Mouse (Mus musculus): ENCODE results near the gene Prn. TPM values are rescaled to one million over a fixed set of nuclear protein-coding genes. Genes with fewer than 3 reads are reported as not detected.

Prn gene
- polyA plus RNA-seq, 1 experiment from 2014 or later: not detected

DNA sequence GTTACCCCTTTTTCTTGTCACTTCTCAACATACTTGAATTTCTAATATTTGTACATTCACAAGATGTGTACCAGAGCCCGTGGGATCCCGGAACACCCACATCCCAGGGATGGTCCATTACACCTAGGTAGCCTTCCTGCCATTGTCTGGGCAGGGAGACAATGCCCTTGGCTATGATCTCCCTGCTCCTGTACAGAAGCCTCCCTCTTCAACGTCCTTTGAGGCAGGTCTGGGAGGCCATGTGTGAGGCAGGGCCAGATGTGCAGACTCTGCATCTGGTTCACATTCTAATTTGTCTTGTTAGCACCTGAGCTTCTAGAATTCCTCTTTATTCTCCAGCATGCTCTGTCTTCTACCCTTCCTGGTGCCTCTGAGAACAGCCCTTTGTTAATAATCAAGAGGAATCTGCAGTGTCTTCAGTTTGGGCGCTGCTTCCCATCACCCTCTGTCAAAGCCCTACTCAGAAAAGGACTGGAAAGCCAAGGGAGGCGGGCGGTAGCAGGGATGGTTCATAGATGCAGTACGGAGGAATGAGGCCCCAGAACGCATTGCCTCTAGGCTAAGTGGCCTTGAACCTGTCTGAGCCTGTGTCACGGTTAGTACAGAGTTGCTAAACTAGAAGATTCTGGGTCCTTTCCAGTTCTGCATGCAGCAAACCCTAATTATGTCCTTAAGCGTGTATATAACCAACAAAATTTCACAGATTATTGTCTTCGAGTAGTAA, 39.3 kb downstream of the Prn start:
- no peaks in the 10 kb centered on the region for H3K4me1 ChIP-seq (ENCODE audit: control insufficient read depth, insufficient read depth, low read length)
- H3K27me3 ChIP-seq (replicated peaks; ENCODE audit: control insufficient read depth, insufficient read depth, low read length): peaks cover 28% of the 10 kb centered on the region
- peak; percentile 53; the same call in 1 of the 2 replicates for ATAC-seq (ENCODE audit: low read depth)
- 65% methylated on average over 11 of the region's 11 CpGs for WGBS
- no peaks in the 10 kb centered on the region for H3K9me3 ChIP-seq (ENCODE audit: control insufficient read depth, low read length)
- H3K4me3 ChIP-seq (ENCODE audit: low read depth, low read length): no peak overlapping the region
- H3K4me2 ChIP-seq (ENCODE audit: low read depth, low read length): no peak overlapping the region
- DNase-seq (ENCODE audit: low spot score): peak; percentile 26
- H3K9ac ChIP-seq (ENCODE audit: low read depth, low read length): no peak overlapping the region
- H3K36me3 ChIP-seq (ENCODE audit: control insufficient read depth, insufficient read depth, low read length): no peaks in the 10 kb centered on the region
- no peak overlapping the region for H3K27ac ChIP-seq (replicated peaks; ENCODE audit: low read depth, low read length)

DNA sequence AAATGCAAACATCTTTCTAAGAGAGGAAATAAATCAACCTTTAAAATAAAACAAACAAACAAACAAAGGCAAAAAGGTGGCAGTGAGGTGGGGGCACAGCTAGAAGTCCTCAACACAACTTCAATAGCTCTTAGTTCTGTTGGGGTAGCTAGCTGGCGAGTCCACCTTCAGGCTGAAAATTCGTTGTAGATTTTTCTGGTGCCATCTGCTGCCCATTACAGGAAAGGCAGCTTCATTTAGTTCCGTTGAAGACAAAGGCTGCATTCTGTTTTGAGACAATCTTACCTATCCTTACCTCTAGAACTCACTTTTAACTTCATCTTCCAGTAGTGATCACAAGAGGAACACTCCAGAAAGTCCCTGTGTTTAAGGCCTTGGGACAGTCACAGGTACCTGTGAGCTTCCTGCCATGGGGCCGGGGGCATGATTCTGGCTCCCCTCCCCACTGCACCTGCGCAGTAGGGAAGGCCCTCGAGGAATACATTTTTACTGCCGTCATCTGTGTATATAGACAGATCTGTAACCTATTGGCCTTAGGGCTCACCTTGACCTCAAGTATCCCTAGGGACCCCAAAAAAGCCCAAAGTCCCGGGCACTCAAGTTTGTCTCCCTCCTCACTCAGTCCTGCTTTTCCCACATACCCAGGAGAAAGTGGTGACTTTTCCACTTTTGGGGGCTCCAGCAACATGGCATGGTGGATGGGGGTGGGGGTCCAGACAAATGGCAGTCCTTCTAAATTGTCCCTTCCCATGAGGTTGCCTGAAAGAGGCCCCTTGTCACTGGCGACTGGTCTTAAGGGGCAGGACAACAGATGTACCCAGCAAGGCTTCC, 40.2 kb downstream of the Prn start:
- 40% methylated on average over 9 of the region's 9 CpGs for WGBS
- ATAC-seq (ENCODE audit: low read depth): no peak

DNA sequence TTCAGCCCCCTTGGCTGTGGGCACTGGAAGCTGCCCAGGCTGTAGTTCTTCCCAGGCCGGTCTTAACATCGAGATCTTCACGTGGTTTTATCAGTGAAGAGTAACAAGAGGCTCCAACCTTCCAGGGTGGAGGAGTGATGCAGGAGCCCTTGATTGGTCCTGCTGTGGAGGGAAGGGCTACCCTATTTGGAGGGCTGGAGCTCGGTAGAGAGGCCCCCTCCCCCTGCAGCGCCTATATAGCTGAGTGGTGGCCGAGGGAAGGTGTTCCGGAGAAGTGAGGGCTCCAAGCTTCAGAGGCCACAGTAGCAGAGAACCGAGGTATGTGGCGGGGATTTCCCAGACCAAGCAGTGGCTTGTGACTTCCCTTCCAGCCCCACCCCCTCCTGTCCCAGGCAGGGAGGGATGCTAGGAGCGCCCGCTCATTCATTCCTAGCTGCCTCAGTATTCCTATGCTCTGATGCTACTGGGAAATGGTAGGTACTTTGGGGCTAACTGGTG, 40.9 kb downstream of the Prn start, which contains the start of gene Prnd:
Gene Prnd, plus strand, starts transcription at position 264 of the 498 bp plus-strand sequence.
- Histone ChIP-seq H3K4me1 (ENCODE audit: control insufficient read depth, insufficient read depth, low read length) (no peaks in the 10 kb centered on the region), H3K27ac (replicated peaks; ENCODE audit: low read depth, low read length) (no peak within 1 kb of the TSS), H3K36me3 (ENCODE audit: control insufficient read depth, insufficient read depth, low read length) (no peaks in the 10 kb centered on the region), H3K9me3 (ENCODE audit: control insufficient read depth, low read length) (no peaks in the 10 kb centered on the region), H3K4me2 (ENCODE audit: low read depth, low read length) (no peak within 1 kb of the TSS), H3K4me3 (ENCODE audit: low read depth, low read length) (no peak within 1 kb of the TSS), H3K9ac (ENCODE audit: low read depth, low read length) (no peak within 1 kb of the TSS), H3K27me3 (replicated peaks; ENCODE audit: control insufficient read depth, insufficient read depth, low read length) (peaks cover 31% of the 10 kb centered on the region)
- DNase-seq (ENCODE audit: low spot score) (peak; percentile 20), ATAC-seq (ENCODE audit: low read depth) (no peak)
- 6% methylated on average over 11 of the region's 11 CpGs for WGBS

More for the DNA sequence above, 40.2 kb downstream of the Prn start:
- Histone ChIP-seq H3K9ac (ENCODE audit: low read depth, low read length) (no peak overlapping the region), H3K4me1 (ENCODE audit: control insufficient read depth, insufficient read depth, low read length) (no peaks in the 10 kb centered on the region), H3K4me3 (ENCODE audit: low read depth, low read length) (no peak overlapping the region), H3K9me3 (ENCODE audit: control insufficient read depth, low read length) (no peaks in the 10 kb centered on the region), H3K36me3 (ENCODE audit: control insufficient read depth, insufficient read depth, low read length) (no peaks in the 10 kb centered on the region), H3K4me2 (ENCODE audit: low read depth, low read length) (no peak overlapping the region), H3K27me3 (replicated peaks; ENCODE audit: control insufficient read depth, insufficient read depth, low read length) (peaks cover 31% of the 10 kb centered on the region), H3K27ac (replicated peaks; ENCODE audit: low read depth, low read length) (no peak overlapping the region)
- peak; percentile 70 for DNase-seq (ENCODE audit: low spot score)

DNA sequence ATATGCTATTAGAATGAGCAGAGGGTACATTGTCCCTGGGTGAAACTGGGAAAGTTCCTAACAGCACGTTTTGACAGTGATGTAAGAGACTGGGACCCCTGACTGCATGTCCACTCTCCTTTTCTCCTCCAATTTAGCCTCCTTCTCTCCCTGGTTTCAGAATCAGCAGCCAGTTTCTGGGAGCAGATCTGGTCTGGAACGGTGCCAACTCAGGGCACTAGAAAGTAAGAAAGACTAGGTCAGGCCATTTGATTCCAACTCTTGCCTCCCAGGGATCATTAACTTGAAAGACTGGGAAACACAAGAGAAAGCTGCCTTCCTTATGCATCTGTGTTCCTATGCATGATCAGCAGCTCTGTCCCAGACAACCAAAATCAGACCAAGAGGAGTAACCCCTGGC, 42.7 kb downstream of the Prn start:
- DNase-seq (ENCODE audit: low spot score): no peak
- H3K4me2 ChIP-seq (ENCODE audit: low read depth, low read length): no peak overlapping the region
- H3K4me3 ChIP-seq (ENCODE audit: low read depth, low read length): no peak overlapping the region
- 64% methylated on average over 2 of the region's 2 CpGs for WGBS
- H3K27ac ChIP-seq (replicated peaks; ENCODE audit: low read depth, low read length): no peak overlapping the region
- peaks cover 31% of the 10 kb centered on the region for H3K27me3 ChIP-seq (replicated peaks; ENCODE audit: control insufficient read depth, insufficient read depth, low read length)
- H3K9ac ChIP-seq (ENCODE audit: low read depth, low read length): no peak overlapping the region
- H3K9me3 ChIP-seq (ENCODE audit: control insufficient read depth, low read length): no peaks in the 10 kb centered on the region
- no peaks in the 10 kb centered on the region for H3K4me1 ChIP-seq (ENCODE audit: control insufficient read depth, insufficient read depth, low read length)
- no peaks in the 10 kb centered on the region for H3K36me3 ChIP-seq (ENCODE audit: control insufficient read depth, insufficient read depth, low read length)
- no peak for ATAC-seq (ENCODE audit: low read depth)

DNA sequence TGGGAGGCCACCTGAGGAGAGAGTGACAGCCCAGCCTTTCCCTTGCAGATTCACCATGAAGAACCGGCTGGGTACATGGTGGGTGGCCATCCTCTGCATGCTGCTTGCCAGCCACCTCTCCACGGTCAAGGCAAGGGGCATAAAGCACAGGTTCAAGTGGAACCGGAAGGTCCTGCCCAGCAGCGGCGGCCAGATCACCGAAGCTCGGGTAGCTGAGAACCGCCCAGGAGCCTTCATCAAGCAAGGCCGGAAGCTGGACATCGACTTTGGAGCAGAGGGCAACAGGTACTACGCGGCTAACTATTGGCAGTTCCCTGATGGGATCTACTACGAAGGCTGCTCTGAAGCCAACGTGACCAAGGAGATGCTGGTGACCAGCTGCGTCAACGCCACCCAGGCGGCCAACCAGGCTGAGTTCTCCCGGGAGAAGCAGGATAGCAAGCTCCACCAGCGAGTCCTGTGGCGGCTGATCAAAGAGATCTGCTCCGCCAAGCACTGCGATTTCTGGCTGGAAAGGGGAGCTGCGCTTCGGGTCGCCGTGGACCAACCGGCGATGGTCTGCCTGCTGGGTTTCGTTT, 43.3 kb downstream of the Prn start:
- H3K9me3 ChIP-seq (ENCODE audit: control insufficient read depth, low read length): no peaks in the 10 kb centered on the region
- no peaks in the 10 kb centered on the region for H3K36me3 ChIP-seq (ENCODE audit: control insufficient read depth, insufficient read depth, low read length)
- no peak overlapping the region for H3K27ac ChIP-seq (replicated peaks; ENCODE audit: low read depth, low read length)
- DNase-seq (ENCODE audit: low spot score) (no peak), ATAC-seq (ENCODE audit: low read depth) (no peak)
- H3K4me3 ChIP-seq (ENCODE audit: low read depth, low read length): peak overlapping the region; percentile 1; the same call in 1 of the 2 replicates
- no peaks in the 10 kb centered on the region for H3K4me1 ChIP-seq (ENCODE audit: control insufficient read depth, insufficient read depth, low read length)
- no peak overlapping the region for H3K9ac ChIP-seq (ENCODE audit: low read depth, low read length)
- 14% methylated on average over 27 of the region's 29 CpGs for WGBS
- peak overlapping the region; percentile 40 for H3K4me2 ChIP-seq (ENCODE audit: low read depth, low read length)
- peaks cover 31% of the 10 kb centered on the region for H3K27me3 ChIP-seq (replicated peaks; ENCODE audit: control insufficient read depth, insufficient read depth, low read length)

DNA sequence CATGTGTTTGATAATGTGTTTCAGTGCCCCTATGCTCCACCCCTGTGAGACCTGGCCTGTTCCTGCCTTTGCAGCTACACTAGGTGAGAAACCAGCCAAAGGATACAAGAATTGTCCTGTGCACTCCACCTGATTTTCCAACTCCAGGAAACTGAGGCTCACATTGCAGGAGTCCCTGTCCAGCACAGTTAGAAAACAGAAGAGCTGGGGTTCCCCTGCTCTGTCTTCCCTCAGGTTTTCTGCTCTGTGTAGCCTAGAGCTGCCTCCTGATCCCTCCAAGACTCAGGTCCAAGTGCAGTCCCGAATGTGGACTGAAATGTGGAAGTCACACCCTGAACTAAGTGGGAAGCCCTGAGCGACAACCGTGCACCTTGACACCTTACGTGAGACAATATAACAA, 44.0 kb downstream of the Prn start:
- H3K27ac ChIP-seq (replicated peaks; ENCODE audit: low read depth, low read length): no peak overlapping the region
- H3K4me1 ChIP-seq (ENCODE audit: control insufficient read depth, insufficient read depth, low read length): no peaks in the 10 kb centered on the region
- WGBS: 87% methylated on average over 4 of the region's 4 CpGs
- H3K4me2 ChIP-seq (ENCODE audit: low read depth, low read length): no peak overlapping the region
- H3K27me3 ChIP-seq (replicated peaks; ENCODE audit: control insufficient read depth, insufficient read depth, low read length): peaks cover 31% of the 10 kb centered on the region
- DNase-seq (ENCODE audit: low spot score) (no peak), ATAC-seq (ENCODE audit: low read depth) (no peak)
- no peak overlapping the region for H3K9ac ChIP-seq (ENCODE audit: low read depth, low read length)
- no peak overlapping the region for H3K4me3 ChIP-seq (ENCODE audit: low read depth, low read length)
- H3K9me3 ChIP-seq (ENCODE audit: control insufficient read depth, low read length): no peaks in the 10 kb centered on the region
- no peaks in the 10 kb centered on the region for H3K36me3 ChIP-seq (ENCODE audit: control insufficient read depth, insufficient read depth, low read length)

DNA sequence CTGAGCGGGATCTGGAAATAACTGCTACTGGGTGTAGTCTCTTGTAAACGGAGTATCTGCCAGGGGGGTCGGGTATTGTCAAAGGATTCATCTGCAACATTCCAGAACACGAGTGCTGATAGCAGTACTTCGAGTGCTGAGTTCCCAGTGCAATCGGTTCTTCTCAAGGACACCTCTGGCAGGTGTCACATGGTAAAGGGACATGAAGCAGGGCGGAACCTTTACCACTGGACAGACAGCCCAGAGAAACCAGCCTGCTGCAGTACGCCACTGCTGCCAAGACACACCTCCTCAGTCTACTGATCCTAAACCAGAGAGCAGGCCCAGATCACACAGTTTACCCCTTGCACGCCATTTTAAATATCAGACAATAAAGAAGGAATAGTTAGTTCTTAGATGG, 45.1 kb downstream of the Prn start:
- DNase-seq (ENCODE audit: low spot score): no peak
- no peaks in the 10 kb centered on the region for H3K36me3 ChIP-seq (ENCODE audit: control insufficient read depth, insufficient read depth, low read length)
- 58% methylated on average over 9 of the region's 9 CpGs for WGBS
- no peaks in the 10 kb centered on the region for H3K4me1 ChIP-seq (ENCODE audit: control insufficient read depth, insufficient read depth, low read length)
- H3K4me2 ChIP-seq (ENCODE audit: low read depth, low read length): peak overlapping the region; percentile 55
- H3K4me3 ChIP-seq (ENCODE audit: low read depth, low read length): peak overlapping the region; percentile 30
- no peak overlapping the region for H3K27ac ChIP-seq (replicated peaks; ENCODE audit: low read depth, low read length)
- peaks cover 31% of the 10 kb centered on the region for H3K27me3 ChIP-seq (replicated peaks; ENCODE audit: control insufficient read depth, insufficient read depth, low read length)
- ATAC-seq (ENCODE audit: low read depth): peak; percentile 17; the same call in 1 of the 2 replicates
- no peak overlapping the region for H3K9ac ChIP-seq (ENCODE audit: low read depth, low read length)
- no peaks in the 10 kb centered on the region for H3K9me3 ChIP-seq (ENCODE audit: control insufficient read depth, low read length)

DNA sequence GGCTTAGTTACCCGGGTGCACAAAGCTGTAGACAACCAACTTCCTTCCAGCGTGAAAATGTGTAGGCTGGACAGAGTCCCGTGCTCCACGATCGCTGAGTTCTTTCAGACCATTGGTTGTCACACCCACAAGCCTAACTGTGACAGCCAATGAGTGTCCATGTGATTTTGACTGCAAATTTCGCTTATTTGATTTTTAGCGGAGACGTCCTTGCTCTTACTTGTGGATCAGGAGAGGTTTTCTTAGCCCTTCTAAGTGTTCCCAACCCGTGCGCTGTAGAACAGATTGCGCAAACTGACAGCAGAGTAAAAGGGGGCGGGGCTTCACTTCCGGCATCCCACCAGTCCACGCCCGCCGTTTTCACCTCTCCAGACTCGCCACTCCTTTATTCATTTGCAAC, 45.5 kb downstream of the Prn start:
- DNase-seq (ENCODE audit: low spot score) (peak; percentile 70), ATAC-seq (ENCODE audit: low read depth) (peak; percentile 67)
- Histone ChIP-seq H3K4me3 (ENCODE audit: low read depth, low read length) (peak overlapping the region; percentile 30), H3K36me3 (ENCODE audit: control insufficient read depth, insufficient read depth, low read length) (no peaks in the 10 kb centered on the region), H3K27me3 (replicated peaks; ENCODE audit: control insufficient read depth, insufficient read depth, low read length) (peaks cover 31% of the 10 kb centered on the region), H3K27ac (replicated peaks; ENCODE audit: low read depth, low read length) (no peak overlapping the region), H3K9me3 (ENCODE audit: control insufficient read depth, low read length) (no peaks in the 10 kb centered on the region), H3K4me1 (ENCODE audit: control insufficient read depth, insufficient read depth, low read length) (no peaks in the 10 kb centered on the region), H3K9ac (ENCODE audit: low read depth, low read length) (no peak overlapping the region), H3K4me2 (ENCODE audit: low read depth, low read length) (peak overlapping the region; percentile 55)
- WGBS: 5% methylated on average over 17 of the region's 17 CpGs
